Mouse (Mus musculus) c-Kit-negative CD71-positive TER-119-positive erythroid progenitor cells, embryonic 14.5 days (primary cell): Measurements from ENCODE around the gene Ddx39.

Experiments
- DNase-seq: peaks from one replicate; pipeline ENCODE4 v3.0.0-alpha.2; 2013; ENCODE audit warnings: low read depth, low spot score

Gene Ddx39

GRCm38 (mm10) chr8:83767442-83767841, 52.5 kb downstream of the Ddx39 start:
- DNase-seq: no peak

- DNase-seq: no peak
Observed at GRCm38 (mm10) chr8:83768526-83768925, 53.5 kb downstream of the Ddx39 start.

- no peak for DNase-seq
Observed at GRCm38 (mm10) chr8:83769720-83770119, 54.7 kb downstream of the Ddx39 start.

- no peak for DNase-seq
Observed at GRCm38 (mm10) chr8:83770669-83771068, 55.7 kb downstream of the Ddx39 start.

- DNase-seq: no peak
Observed at GRCm38 (mm10) chr8:83771791-83772190, 56.8 kb downstream of the Ddx39 start.

- DNase-seq: no peak
Observed at GRCm38 (mm10) chr8:83772701-83773451, 57.9 kb downstream of the Ddx39 start.

GRCm38 (mm10) chr8:83773452-83773846, 58.5 kb downstream of the Ddx39 start:
- no peak for DNase-seq

GRCm38 (mm10) chr8:83774221-83774620, 59.2 kb downstream of the Ddx39 start:
- no peak for DNase-seq
